Mouse (Mus musculus) bone marrow macrophage, adult 2 months (primary cell): ENCODE measurements around the gene Fam25c.

Experiments used
- CTCF ChIP-seq: IDR thresholded peaks from 2 replicates; pipeline ENCODE4 v1.5.1; 2012; ENCODE audit warnings: low read depth, mild to moderate bottlenecking, low read length, moderate library complexity
- POLR2A ChIP-seq: IDR thresholded peaks from 2 replicates; pipeline ENCODE4 v1.6.1; 2012; ENCODE audit warnings: mild to moderate bottlenecking, low read depth, low read length, borderline replicate concordance

GRCm38 (mm10) chr14:34402871-34403270, 47.6 kb upstream of the Fam25c start:
- TF ChIP-seq CTCF (no peak), POLR2A (no peak)
